30 mouse cellular contexts compared by ENCODE assay signal in the genomic region with DNA sequence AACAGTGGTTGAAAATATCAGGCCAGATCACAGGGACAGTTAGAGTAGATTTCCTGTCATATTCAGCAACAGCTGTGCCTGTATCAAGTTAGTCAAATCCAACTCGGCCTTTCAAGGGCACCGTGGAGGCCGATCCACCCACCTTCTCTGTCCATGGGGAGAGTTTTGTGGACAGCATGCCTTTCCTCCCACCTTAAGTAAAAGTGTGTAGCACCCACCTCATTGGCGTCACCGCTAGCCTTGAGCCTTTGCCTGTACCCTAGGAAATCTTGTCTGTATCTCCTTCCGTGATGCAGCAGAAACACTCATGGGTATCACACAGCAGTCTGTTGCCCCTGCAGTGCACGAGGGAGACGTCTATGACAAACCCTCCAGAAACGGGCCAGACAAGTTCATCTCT. TPM values are rescaled to one million over a fixed set of nuclear protein-coding genes. Genes with fewer than 3 reads are reported as not detected.
"Had no signal": no experiment of that assay in that cellular context is flagged by ENCODE, and none has a peak within 500 bp of the region (broad histone marks: within the 10 kb centered on the region; RNA-seq: fewer than 3 reads in every experiment).

No protein-coding gene starts in this region.

- H3K4me3 ChIP-seq: embryonic facial prominence, embryonic 10.5 days; embryonic facial prominence, embryonic 12.5 days; embryonic facial prominence, embryonic 13.5 days; embryonic facial prominence, embryonic 15.5 days; erythroblast, embryonic 14.5 days; forebrain, embryonic 10.5 days; forebrain, embryonic 12.5 days; forebrain, embryonic 13.5 days; forebrain, embryonic 15.5 days; heart, adult 2 months had no signal

- DNase-seq: cerebellum, adult 18-20 months; cerebellum, adult 2 months; cerebellum, adult 8-10 months; cerebellum, adult 9-10 months; cerebellum, adult 9-11 months; cerebellum, postnatal 14 days; cerebellum, postnatal 25 days; cerebellum, postnatal 36 days; embryo, embryonic 11 days; forebrain, postnatal 0 days; gastrocnemius, postnatal 10 days; gastrocnemius, postnatal 25 days; gastrocnemius, postnatal 36 days; heart, adult 11 months; heart, adult 18-20 months; heart, adult 2 months had no signal

- H3K4me1 ChIP-seq: embryonic facial prominence, embryonic 10.5 days; embryonic facial prominence, embryonic 12.5 days; embryonic facial prominence, embryonic 13.5 days; embryonic facial prominence, embryonic 15.5 days; forebrain, embryonic 10.5 days; forebrain, embryonic 12.5 days; forebrain, embryonic 13.5 days; forebrain, embryonic 15.5 days had no signal

- H3K9me3 ChIP-seq: embryonic facial prominence, embryonic 10.5 days; embryonic facial prominence, embryonic 12.5 days; embryonic facial prominence, embryonic 13.5 days; embryonic facial prominence, embryonic 15.5 days; forebrain, embryonic 10.5 days; forebrain, embryonic 12.5 days; forebrain, embryonic 13.5 days; forebrain, embryonic 15.5 days had no signal

- H3K4me2 ChIP-seq: embryonic facial prominence, embryonic 12.5 days; embryonic facial prominence, embryonic 13.5 days; embryonic facial prominence, embryonic 15.5 days; forebrain, embryonic 12.5 days; forebrain, embryonic 13.5 days; forebrain, embryonic 15.5 days had no signal

- H3K9ac ChIP-seq: embryonic facial prominence, embryonic 12.5 days; embryonic facial prominence, embryonic 13.5 days; embryonic facial prominence, embryonic 15.5 days; forebrain, embryonic 12.5 days; forebrain, embryonic 13.5 days; forebrain, embryonic 15.5 days; forebrain, postnatal 0 days had no signal

- ATAC-seq: forebrain, embryonic 13.5 days; forebrain, embryonic 14.5 days; forebrain, embryonic 15.5 days; forebrain, embryonic 16.5 days; forebrain, postnatal 0 days had no signal

- H3K27me3 ChIP-seq: embryonic facial prominence, embryonic 12.5 days; embryonic facial prominence, embryonic 13.5 days; embryonic facial prominence, embryonic 15.5 days; forebrain, embryonic 12.5 days; forebrain, embryonic 13.5 days; forebrain, embryonic 15.5 days had no signal

- H3K27ac ChIP-seq: embryonic facial prominence, embryonic 10.5 days; embryonic facial prominence, embryonic 12.5 days; embryonic facial prominence, embryonic 13.5 days; embryonic facial prominence, embryonic 15.5 days; forebrain, embryonic 10.5 days; forebrain, embryonic 12.5 days; forebrain, embryonic 13.5 days; forebrain, embryonic 15.5 days; heart, adult 2 months had no signal

- H3K36me3 ChIP-seq: embryonic facial prominence, embryonic 10.5 days; embryonic facial prominence, embryonic 12.5 days; embryonic facial prominence, embryonic 13.5 days; embryonic facial prominence, embryonic 15.5 days; forebrain, embryonic 10.5 days; forebrain, embryonic 12.5 days; forebrain, embryonic 15.5 days had no signal

RNA-seq across cellular contexts. Expression of a gene that starts 1.0 kb away (rescaled TPM):
- total RNA-seq: common myeloid progenitor, adult 5-6 weeks; granulocyte monocyte progenitor cell, adult 5-6 weeks; heart, adult 18-20 months had no signal
- polyA plus RNA-seq: cerebellum, adult 2 months; erythroblast, embryonic 14.5 days; forebrain, embryonic 10.5 days; forebrain, embryonic 11.5 days; forebrain, embryonic 12.5 days; forebrain, embryonic 13.5 days; forebrain, embryonic 15.5 days; heart, adult 2 months had no signal

RNA-seq across cellular contexts. Expression of a gene that starts 36.9 kb away (rescaled TPM):
- total RNA-seq: common myeloid progenitor, adult 5-6 weeks; granulocyte monocyte progenitor cell, adult 5-6 weeks; heart, adult 18-20 months; heart, adult 2 months had no signal
- polyA plus RNA-seq: cerebellum, adult 2 months; embryonic facial prominence, embryonic 10.5 days; erythroblast, embryonic 14.5 days; forebrain, embryonic 10.5 days; forebrain, embryonic 11.5 days; forebrain, embryonic 12.5 days; forebrain, embryonic 16.5 days; heart, adult 2 months had no signal

RNA-seq across cellular contexts. Expression of a gene that starts 40.1 kb away (rescaled TPM):
- total RNA-seq: common myeloid progenitor, adult 5-6 weeks; granulocyte monocyte progenitor cell, adult 5-6 weeks; heart, adult 2 months had no signal
- polyA plus RNA-seq: erythroblast, embryonic 14.5 days; forebrain, embryonic 10.5 days; forebrain, embryonic 11.5 days had no signal
